Mouse (Mus musculus) bone marrow macrophage, adult 2 months (primary cell): ENCODE data around the gene Nat8f3.
"Not testable (repeated sequence)": the region's sequence is repeated elsewhere in the genome, so short reads cannot be mapped to it uniquely, and the experiment has no call there.

Experiments used
- CTCF ChIP-seq: IDR thresholded peaks from 2 replicates; pipeline ENCODE4 v1.5.1; 2012; ENCODE audit warnings: low read depth, mild to moderate bottlenecking, low read length, moderate library complexity
- POLR2A ChIP-seq: IDR thresholded peaks from 2 replicates; pipeline ENCODE4 v1.6.1; 2012; ENCODE audit warnings: mild to moderate bottlenecking, low read depth, low read length, borderline replicate concordance

DNA sequence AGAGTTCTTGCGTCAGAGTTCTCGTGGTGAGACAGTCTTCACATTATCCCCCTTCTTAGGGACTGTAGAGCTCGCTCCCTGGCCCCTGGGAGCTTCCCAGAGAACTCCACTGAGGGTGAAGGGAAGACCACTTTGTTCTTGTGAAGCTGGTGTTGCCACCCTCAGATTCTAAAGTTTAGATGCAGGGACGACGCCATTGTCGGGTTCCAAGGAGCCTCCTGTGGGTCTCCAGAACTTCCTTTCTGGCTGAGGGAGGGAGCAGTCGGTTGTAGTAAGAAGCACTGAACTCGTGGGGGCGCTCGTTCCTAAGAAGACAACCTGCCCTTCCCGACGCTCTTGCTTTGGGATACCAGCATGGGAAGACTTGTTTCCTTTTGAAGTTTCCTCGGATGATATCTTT, at the start of gene Nat8f3:
- TF ChIP-seq POLR2A, CTCF: not testable (repeated sequence)
